Mouse (Mus musculus) mature B cell (primary cell): Measurements from ENCODE around the gene Lipi.

Source experiments
- in situ Hi-C: fragments of 300-500 bp; cut with MboI; formaldehyde crosslinking; loops from 2 replicates; pipeline ENCODE4 v1.14.3; 2019

The Lipi gene

GRCm38 (mm10) chr16:75585961-75586360 is at the start of gene Lipi:
Gene Lipi, minus strand, starts transcription at chr16:75586061.
- in situ Hi-C loops = no loop called here

GRCm38 (mm10) chr16:75627862-75628261 is 42.0 kb upstream of the Lipi start:
- in situ Hi-C loops = no loop called here

DNA sequence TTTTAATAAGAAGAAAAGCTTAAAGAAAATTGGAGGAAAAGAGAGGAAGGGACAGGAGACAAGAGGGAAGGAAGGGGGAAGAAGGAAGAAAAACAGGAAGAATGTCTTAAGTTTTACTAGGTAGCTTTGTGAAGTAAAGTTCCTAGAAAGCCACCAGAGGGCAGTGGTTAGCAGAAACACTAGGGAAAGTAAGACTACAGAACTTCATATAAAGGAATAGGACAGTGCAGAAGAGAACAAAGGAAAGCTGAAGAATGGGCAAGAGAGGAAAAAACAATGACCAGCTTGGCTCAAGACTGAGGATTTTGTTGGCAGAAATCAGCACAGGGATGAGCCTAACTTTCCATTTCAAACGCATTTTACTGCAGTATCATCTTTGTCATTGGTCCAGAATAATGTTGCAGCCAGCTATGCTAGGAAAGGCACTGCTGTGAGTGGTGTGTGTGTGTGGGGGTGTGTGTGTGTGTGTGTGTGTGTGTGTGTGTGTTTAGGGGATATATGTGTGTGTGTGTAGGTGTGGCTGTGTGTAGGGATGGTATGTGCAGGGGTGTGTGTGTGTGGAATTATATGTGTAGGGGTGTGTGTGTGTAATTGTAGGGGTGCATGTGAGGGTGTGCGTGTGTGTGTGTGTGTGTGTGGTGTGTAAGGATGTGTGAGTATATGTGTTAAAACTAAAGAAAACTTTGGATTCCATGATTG is 31.9 kb upstream of the Lipi start:
- in situ Hi-C loops = no loop called here

DNA sequence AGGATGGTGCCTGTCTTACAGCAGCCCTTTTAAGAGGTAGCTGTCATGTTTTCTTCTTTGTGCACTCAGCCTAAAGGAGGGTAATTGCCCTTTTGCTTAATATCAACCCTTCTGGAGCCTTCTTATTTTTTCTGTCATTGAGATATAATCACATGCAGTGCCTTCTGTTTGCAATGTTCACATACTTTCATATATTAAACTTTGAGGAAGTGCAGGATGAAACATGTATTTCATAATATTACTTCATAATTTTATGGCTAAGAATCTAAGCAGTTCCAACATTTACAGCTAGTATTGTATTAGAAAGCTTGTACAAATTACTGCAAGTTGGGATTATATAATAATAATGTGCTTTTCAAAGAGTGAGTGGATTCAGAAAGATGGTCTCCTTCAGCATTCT is 26.7 kb upstream of the Lipi start:
- in situ Hi-C loops = no loop called here

GRCm38 (mm10) chr16:75606415-75606814 is 20.6 kb upstream of the Lipi start:
- in situ Hi-C loops = no loop called here

- in situ Hi-C loops = no loop called here
Measured at GRCm38 (mm10) chr16:75593501-75594183, 7.8 kb upstream of the Lipi start.

GRCm38 (mm10) chr16:75592671-75593500 is 7.0 kb upstream of the Lipi start, which contains the start of gene Rbm11:
Gene Rbm11, plus strand, starts transcription at chr16:75592844.
- in situ Hi-C loops = no loop called here

GRCm38 (mm10) chr16:75586466-75586865 is 605 bp upstream of the Lipi start:
- in situ Hi-C loops = no loop called here

DNA sequence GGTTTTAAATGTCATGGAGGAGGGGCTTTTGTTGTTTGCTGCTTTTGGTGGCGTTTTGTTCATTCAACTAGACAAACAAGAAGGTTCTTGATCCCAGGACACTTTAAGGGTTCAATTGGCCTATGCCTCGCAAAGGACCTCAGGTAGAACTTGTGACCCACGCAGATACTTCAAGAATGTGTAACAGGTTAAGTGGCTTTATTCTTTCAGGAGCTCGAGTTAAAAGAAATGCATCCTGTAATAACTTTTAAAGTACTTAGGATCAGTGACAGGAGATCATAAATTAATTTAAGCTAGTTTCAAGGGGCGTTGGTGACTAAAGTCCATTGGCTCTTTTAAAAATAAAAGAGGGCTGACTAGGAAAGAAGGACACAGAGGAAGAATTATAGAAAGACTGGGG is 3.6 kb downstream of the Lipi start:
- in situ Hi-C loops = no loop called here

DNA sequence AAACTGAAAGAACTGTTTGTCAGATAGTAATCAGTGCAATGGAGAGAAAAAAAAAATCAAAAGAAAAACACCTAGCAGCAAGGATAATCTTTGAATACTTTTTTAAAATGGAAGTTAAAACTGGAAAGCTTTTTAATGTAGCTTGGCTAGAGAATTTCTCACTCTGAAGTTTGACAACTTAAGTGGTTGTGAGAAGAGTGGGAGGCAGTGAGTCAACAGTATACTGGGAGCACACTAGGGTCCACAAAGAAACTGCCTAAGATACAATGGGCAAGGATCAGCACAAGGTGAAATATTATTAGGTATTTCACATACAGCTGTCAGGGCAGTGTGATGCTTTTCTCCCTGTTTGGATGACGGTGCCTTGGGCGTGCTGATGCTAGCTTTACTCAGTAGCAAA is 23.0 kb downstream of the Lipi start:
- in situ Hi-C loops = no loop called here

DNA sequence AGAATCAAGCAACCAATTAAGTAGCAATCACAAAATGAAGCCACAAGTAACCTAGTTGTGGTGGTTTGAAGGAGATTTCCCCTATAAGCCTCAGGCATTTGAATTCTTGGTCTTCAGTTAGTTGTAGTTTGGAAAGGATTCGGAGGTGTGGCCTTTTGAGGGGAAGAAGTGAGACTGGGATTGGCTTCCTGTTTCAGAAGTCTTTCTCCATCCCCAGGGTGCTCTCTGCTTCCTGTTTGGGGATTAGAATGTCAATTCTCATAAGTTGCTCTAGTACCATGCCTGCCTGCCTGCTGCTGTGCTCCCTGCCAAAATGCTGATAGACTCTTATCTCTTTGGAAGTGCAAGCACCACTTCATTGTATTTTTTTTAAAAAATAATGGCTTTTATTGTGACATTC is 40.6 kb downstream of the Lipi start:
- in situ Hi-C loops = no loop called here

GRCm38 (mm10) chr16:75537784-75538565 is 47.9 kb downstream of the Lipi start:
- in situ Hi-C loops = no loop called here

DNA sequence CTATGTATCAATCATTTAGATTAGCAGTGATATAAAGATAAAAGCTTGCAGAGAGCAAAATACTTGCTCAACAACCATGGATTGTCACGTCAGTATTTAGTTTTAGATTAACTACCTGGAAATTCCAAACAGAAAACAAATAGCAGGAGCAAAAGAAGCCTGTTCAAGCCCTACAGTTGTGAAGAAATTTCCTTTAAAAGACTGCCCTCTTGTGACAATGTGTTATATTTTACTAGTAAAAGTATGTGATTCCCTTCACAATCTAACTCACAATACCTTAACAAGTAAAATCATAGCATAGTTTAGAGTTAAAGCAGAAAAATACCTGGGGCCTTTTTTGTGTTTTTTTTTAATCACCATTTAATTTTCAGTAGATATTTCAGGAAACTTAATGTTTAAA is 54.2 kb downstream of the Lipi start:
- in situ Hi-C loops = no loop called here

DNA sequence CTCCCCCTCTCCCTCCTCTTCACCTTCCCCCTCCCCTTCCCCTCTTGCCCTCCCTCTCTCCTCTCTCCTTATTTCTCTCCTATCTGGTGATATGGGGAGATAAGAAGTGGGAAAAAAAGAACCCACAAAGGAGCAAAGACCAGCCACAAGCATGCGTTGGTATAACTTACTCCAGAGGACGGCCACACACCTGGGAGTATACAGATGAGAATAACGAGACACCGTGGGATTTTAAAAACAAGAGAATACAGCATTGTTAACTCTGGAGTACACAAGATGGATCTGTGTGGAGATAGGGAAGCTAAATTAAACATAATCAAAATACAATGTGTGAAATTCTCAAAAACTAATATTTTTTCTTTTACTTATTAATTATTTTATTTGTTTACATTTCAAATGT is 89.3 kb downstream of the Lipi start:
- in situ Hi-C loops = no loop called here
